Mouse (Mus musculus): ENCODE measurements at regions not wholly inside any gene's neighbourhood (a gene's known extent, or its start where the extent isn't known, plus 50 kb on each side); places are given as distances from the start of the nearest gene placed in this dataset.

GRCm38 (mm10) chr2:47926620-47927019, 887.3 kb upstream of the Acvr2a start:
- no peak for DNase-seq (ENCODE audit: extremely low spot score in 1 of 2, low spot score in 1 of 2)

DNA sequence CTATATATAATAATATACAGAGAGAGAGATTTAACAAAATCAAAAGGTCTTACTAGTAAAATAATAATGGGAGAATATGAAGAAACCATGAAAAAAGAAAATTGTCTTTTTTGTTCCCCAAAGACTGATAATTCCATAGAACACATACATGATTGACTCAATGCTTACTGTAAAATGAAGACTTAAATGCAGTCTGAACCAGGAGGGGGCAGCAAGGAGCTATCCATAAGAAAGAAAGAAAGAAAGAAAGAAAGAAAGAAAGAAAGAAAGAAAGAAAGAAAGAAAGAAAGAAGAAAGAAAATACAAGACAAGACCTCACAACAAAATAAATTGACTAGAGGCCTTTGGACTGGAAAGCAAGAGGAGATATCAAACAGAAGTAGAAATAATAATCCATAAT, 868.8 kb upstream of the Acvr2a start:
- DNase-seq (ENCODE audit: extremely low spot score in 1 of 2, low spot score in 1 of 2): peak in 1 of 2 experiments; percentile 15

GRCm38 (mm10) chr2:47991132-47991531, 822.8 kb upstream of the Acvr2a start:
- no peak for DNase-seq (ENCODE audit: extremely low spot score in 1 of 2, low spot score in 1 of 2)

GRCm38 (mm10) chr2:47994185-47994584, 819.7 kb upstream of the Acvr2a start:
- DNase-seq (ENCODE audit: extremely low spot score in 1 of 2, low spot score in 1 of 2): peak; percentile 3 to 11

DNA sequence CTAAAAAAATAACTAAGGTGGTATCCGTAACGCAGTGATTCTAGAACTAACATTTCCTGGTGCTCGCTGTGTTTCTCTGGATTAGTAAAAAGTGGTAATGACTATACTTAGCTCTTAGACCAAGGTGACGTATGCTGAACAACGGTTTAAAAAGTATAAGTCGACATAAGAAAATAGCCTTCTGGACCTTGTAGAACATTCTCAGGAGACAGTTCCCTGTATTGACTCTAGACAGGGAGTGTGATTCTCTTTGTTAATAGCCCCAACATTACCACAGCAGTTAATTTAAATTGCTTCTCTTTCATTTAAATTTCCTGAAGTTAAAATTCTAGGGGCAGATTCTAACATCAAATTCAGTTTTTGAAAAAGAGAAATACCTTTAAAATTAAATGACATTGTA, 812.7 kb upstream of the Acvr2a start:
- no peak for DNase-seq (ENCODE audit: extremely low spot score in 1 of 2, low spot score in 1 of 2)

- DNase-seq (ENCODE audit: extremely low spot score in 1 of 2, low spot score in 1 of 2): peak in 1 of 2 experiments; percentile 57
Measured at GRCm38 (mm10) chr2:48001800-48002507, 812.0 kb upstream of the Acvr2a start.

GRCm38 (mm10) chr2:48010308-48010707, 803.6 kb upstream of the Acvr2a start:
- DNase-seq (ENCODE audit: extremely low spot score in 1 of 2, low spot score in 1 of 2): no peak

DNA sequence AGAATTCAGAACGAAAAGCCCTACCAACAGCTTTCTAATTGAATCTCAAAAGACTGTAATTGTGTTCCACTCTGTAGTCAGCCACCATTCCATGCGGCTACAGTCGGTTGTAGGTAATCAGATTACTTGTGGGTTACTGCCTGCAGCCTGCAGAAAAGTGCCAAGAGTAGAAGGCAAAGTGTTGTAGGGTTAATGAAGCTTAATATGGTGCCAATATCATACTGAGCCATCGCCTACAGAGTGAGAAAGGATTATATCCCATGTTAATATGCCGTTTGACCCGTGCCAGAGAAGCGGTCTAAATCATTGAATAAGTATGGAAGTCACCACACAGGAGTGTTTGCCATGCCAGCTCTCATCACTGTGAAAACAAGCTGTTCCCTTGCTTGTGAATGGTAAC, 786.4 kb upstream of the Acvr2a start:
- no peak for DNase-seq (ENCODE audit: extremely low spot score in 1 of 2, low spot score in 1 of 2)

DNA sequence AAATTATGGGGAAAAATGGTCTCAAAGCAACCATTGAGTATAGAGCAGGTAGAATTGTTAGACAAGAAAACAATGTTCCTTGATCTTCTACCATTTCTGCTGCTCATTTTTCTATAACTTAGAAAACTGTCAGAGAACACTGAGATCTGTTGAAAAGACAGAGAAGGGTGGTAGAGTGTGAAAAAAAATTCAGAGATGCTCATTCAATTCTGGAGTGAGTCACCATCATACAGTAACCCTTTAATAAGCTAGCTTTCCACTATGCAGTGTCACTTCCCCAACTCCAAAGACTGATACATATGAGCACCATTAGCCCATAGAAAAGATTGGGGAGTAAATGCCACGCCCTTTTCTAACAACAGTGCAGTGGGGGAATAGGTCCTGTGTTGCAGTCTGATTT, 752.5 kb upstream of the Acvr2a start:
- no peak for DNase-seq (ENCODE audit: extremely low spot score in 1 of 2, low spot score in 1 of 2)

GRCm38 (mm10) chr2:48063436-48063835, 750.5 kb upstream of the Acvr2a start:
- DNase-seq (ENCODE audit: extremely low spot score in 1 of 2, low spot score in 1 of 2): peak; percentile 23 to 39

GRCm38 (mm10) chr2:48065162-48065561, 748.7 kb upstream of the Acvr2a start:
- DNase-seq (ENCODE audit: extremely low spot score in 1 of 2, low spot score in 1 of 2): no peak

- no peak for DNase-seq (ENCODE audit: extremely low spot score in 1 of 2, low spot score in 1 of 2)
Measured at GRCm38 (mm10) chr2:48082120-48082799, 731.6 kb upstream of the Acvr2a start.

DNA sequence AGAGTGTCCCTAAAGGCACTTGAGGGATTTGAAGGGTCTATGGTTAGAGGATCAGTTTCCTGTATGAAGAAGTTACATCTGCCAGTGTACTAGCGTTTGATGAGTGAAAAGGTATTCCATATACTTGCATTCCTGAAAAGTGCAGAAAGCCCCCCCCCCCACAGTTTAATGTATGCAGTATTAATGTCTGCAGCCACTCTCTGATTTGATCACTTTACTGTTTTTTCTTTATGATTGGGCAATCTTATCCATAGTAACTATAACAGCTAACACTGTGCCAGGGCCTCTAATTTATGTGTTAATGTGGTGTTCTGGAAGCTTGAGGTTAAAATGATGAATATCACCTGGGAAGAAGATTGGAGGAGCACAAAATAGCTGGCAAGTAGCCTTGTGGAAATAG, 715.6 kb upstream of the Acvr2a start:
- no peak for DNase-seq (ENCODE audit: extremely low spot score in 1 of 2, low spot score in 1 of 2)

- DNase-seq (ENCODE audit: extremely low spot score in 1 of 2, low spot score in 1 of 2): peak; percentile 5 to 26
Measured at GRCm38 (mm10) chr2:48098931-48099531, 714.9 kb upstream of the Acvr2a start.

DNA sequence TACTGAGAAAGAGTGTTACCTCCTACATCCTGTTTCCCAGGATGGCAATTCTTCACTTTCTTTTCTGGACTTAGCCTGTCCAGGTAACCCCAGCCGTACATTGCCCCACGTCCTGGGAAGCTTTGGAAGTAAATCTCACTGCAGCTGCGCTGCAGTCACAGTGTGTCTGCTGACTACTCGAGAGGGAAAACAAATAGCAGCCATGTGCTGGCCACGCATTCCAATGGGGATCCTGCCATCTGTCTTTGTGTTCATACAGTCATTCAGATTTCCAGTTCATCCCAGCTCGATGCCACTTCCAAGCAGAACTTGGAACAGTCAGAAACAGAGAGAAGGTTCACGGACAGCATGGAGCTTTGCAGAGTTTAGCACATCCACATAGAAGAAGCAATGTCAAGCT, 690.2 kb upstream of the Acvr2a start:
- peak; percentile 3 to 17 for DNase-seq (ENCODE audit: extremely low spot score in 1 of 2, low spot score in 1 of 2)

DNA sequence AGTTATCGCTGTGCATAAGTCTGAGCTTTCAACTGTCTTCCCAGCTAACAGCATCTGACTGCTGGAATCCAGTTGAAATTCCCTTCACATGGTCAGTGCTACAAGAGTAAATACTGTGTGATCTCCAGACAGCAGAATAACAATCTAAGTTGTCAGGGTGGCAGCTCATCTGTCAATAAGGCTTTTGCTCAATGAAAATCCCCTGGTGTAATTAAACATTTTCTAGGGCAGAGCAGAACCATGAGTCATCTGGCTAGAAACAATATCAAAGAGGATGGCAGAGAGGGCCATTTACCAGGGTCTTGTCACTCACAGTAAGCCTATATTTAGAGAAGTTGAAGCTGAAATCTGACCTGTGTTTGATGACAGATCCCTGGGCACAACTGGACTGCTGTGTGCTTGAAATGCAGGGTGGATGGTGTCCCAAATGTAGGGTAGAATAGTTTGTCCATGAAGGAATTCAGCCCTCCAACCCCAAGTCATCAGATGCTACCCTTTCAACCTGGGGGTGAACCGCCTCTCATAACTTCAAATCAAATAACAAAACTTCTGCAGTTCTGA, 675.8 kb upstream of the Acvr2a start:
- DNase-seq (ENCODE audit: extremely low spot score in 1 of 2, low spot score in 1 of 2): no peak

GRCm38 (mm10) chr2:48141281-48141680, 672.6 kb upstream of the Acvr2a start:
- no peak for DNase-seq (ENCODE audit: extremely low spot score in 1 of 2, low spot score in 1 of 2)

DNA sequence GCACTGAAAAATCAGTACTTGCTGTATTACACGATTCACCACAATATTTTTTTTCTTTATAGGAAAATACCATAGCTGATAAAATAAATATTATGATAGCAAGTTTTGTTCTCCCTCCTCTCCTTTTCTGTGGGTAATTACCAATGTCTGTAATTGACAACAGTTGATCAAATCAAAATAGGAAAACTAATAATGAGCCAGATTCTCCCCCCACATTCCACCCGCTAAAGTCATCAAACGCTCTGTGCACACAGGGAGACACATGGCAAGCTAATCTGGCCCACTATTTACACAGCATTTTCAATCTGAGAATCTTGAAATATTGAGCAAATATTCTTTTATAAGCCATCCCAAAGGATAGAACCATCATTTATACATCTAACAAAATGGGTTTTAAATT, 659.2 kb upstream of the Acvr2a start:
- peak in 1 of 2 experiments; percentile 6 for DNase-seq (ENCODE audit: extremely low spot score in 1 of 2, low spot score in 1 of 2)

- DNase-seq (ENCODE audit: extremely low spot score in 1 of 2, low spot score in 1 of 2): no peak
Measured at GRCm38 (mm10) chr2:48172626-48173025, 641.3 kb upstream of the Acvr2a start.

DNA sequence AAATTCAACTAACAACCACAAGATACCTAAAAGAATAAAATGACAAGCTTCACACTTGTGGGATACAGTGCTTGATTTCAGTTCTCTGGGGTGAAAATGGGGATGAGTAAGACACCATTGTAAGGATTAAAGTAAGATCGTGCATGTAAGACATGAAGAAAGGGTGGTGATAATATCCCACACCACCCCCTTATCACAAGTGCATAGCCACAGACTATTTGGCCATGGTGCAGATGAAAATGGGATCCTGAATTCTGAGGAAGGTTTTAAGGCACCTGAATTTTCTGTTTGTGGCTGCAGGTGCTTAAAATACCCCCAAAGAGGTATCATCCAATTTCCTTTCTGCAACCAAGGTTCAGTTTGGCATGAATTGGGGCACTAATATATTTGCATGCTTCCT, 627.7 kb upstream of the Acvr2a start:
- no peak for DNase-seq (ENCODE audit: extremely low spot score in 1 of 2, low spot score in 1 of 2)

GRCm38 (mm10) chr2:48186609-48187008, 627.3 kb upstream of the Acvr2a start:
- peak; percentile 11 to 49 for DNase-seq (ENCODE audit: extremely low spot score in 1 of 2, low spot score in 1 of 2)
